Mouse (Mus musculus) hindbrain, embryonic 15.5 days (tissue): Measurements from ENCODE around the gene Smad5. TPM values are rescaled to one million over a fixed set of nuclear protein-coding genes. Genes with fewer than 3 reads are reported as not detected.

Experiments
- ATAC-seq: fragments of 200-750 bp; cut with Nextera tagmentation; 2 replicates; pipeline ENCODE4 v1.8.0; 2017; ENCODE audit warnings: low read depth, moderate number of reproducible peaks, moderate TSS enrichment; ENCODE audit not compliant: low FRiP score
- H3K27ac ChIP-seq: fragments of 300-500 bp; sonication (generic); replicated peaks from 2 replicates; pipeline ENCODE4 v1.5.1; 2015; ENCODE audit warnings: mild to moderate bottlenecking, inconsistent platforms
- H3K27me3 ChIP-seq: fragments of 300-500 bp; sonication (generic); 2 replicates; pipeline ENCODE4 v1.6.1; 2015; ENCODE audit warnings: control low read depth, inconsistent platforms
- H3K36me3 ChIP-seq: fragments of 300-500 bp; sonication (generic); 2 replicates; pipeline ENCODE4 v1.6.1; 2015; ENCODE audit warnings: control low read depth, inconsistent platforms
- H3K4me1 ChIP-seq: fragments of 300-500 bp; sonication (generic); replicated peaks from 2 replicates; pipeline ENCODE4 v1.6.1; 2015; ENCODE audit warnings: control low read depth, inconsistent platforms
- H3K4me2 ChIP-seq: fragments of 300-500 bp; sonication (generic); 2 replicates; pipeline ENCODE4 v1.6.1; 2015; ENCODE audit warnings: moderate library complexity, mild to moderate bottlenecking, inconsistent platforms
- H3K4me3 ChIP-seq: fragments of 300-500 bp; sonication (generic); 2 replicates; pipeline ENCODE4 v1.5.1; 2015; ENCODE audit warnings: mild to moderate bottlenecking, inconsistent platforms
- H3K9ac ChIP-seq: fragments of 300-500 bp; sonication (generic); 2 replicates; pipeline ENCODE4 v1.6.1; 2015; ENCODE audit warnings: inconsistent platforms
- H3K9me3 ChIP-seq: fragments of 300-500 bp; sonication (generic); 2 replicates; pipeline ENCODE4 v1.6.1; 2016; ENCODE audit warnings: control low read depth, inconsistent platforms
- WGBS: fragments of 180-500 bp; shearing (Covaris S2); methylation state at CpG from one replicate; pipeline ENCODE4 v1.1.7; 2015; 5-methylcytosine and 5-hydroxymethylcytosine counted together
- polyA plus RNA-seq: library from polyadenylated mRNA; unstranded; fragments of >200 nt; fragmentation: Nextera tagmentation; extraction: Ambion mirVana; gene quantifications from 2 replicates; pipeline ENCODE4 v1.2.1, GENCODE M21; 2015

Smad5 gene
- polyA plus RNA-seq, 1 experiment from 2014 or later = 20.2 TPM

GRCm38 (mm10) chr13:56765284-56766032 is 62.6 kb downstream of the Smad5 start:
- Histone ChIP-seq H3K27me3 (no peaks in the 10 kb centered on the region), H3K4me1 (peaks cover 36% of the 10 kb centered on the region), H3K4me2 (peak overlapping the region; percentile 22), H3K27ac (no peak overlapping the region), H3K9ac (no peak overlapping the region), H3K9me3 (no peaks in the 10 kb centered on the region), H3K4me3 (no peak overlapping the region), H3K36me3 (no peaks in the 10 kb centered on the region)
- WGBS = 50% methylated on average over 25 of the region's 25 CpGs
- ATAC-seq = no peak

DNA sequence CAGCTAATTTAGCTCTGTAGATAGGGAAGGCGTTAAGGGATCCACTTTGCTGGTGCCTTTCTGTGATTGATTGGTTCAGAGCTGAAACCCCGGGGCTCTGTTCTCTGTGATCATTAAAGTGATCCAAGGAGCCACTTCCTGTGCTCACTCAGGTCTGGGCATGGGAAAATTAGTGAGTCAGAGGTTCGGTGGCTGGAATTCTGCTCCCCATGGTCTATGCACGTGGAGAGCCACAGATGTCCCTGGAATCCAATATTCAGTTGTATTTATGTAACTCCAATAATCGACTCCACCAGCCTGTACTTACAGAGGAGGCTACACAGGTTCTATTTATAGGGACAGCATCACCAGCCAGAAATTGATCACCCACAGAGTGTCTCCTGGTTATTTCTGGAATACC is 63.4 kb downstream of the Smad5 start:
- no peaks in the 10 kb centered on the region for H3K9me3 ChIP-seq
- no peak for ATAC-seq
- H3K27me3 ChIP-seq = no peaks in the 10 kb centered on the region
- H3K36me3 ChIP-seq = no peaks in the 10 kb centered on the region
- no peak overlapping the region for H3K4me2 ChIP-seq
- peaks cover 40% of the 10 kb centered on the region for H3K4me1 ChIP-seq
- no peak overlapping the region for H3K27ac ChIP-seq
- H3K4me3 ChIP-seq = no peak overlapping the region
- no peak overlapping the region for H3K9ac ChIP-seq
- 36% methylated on average over 5 of the region's 5 CpGs for WGBS

GRCm38 (mm10) chr13:56769431-56769830 is 66.6 kb downstream of the Smad5 start:
- no peak for ATAC-seq
- Histone ChIP-seq H3K36me3 (no peaks in the 10 kb centered on the region), H3K4me3 (no peak overlapping the region), H3K27me3 (no peaks in the 10 kb centered on the region), H3K4me1 (peaks cover 37% of the 10 kb centered on the region), H3K27ac (no peak overlapping the region), H3K9me3 (no peaks in the 10 kb centered on the region), H3K4me2 (no peak overlapping the region), H3K9ac (no peak overlapping the region)
- 26% methylated on average over 4 of the region's 4 CpGs for WGBS

DNA sequence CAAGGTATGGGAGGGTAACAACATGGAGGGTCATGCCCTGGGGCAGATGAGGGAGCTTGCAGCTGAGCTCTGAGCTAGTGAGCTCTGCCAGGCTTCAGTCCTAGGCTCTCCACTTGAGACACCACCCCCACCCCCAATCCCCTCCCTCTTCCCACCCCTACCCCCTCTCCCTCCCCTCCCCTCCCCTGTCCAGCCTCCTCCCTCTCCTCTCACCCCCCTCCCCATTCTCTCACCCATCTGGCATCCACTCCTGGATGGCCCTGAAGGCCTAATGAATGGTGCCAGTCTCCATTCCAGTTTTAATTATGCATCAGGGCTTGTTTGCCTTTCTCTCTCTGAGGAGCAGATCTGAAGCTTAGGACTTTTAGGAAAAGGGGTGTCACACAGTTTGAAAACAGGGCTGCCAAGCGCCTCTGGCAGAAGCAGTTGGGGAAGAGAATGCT is 67.3 kb downstream of the Smad5 start:
- Histone ChIP-seq H3K9ac (no peak overlapping the region), H3K36me3 (no peaks in the 10 kb centered on the region), H3K4me1 (peaks cover 40% of the 10 kb centered on the region), H3K4me3 (no peak overlapping the region), H3K27me3 (no peaks in the 10 kb centered on the region), H3K4me2 (no peak overlapping the region), H3K9me3 (no peaks in the 10 kb centered on the region), H3K27ac (peak overlapping the region; percentile 55; the same call in 1 of the 2 replicates)
- 29% methylated on average over 1 of the region's 1 CpGs for WGBS
- 0 out of 2 replicates have a peak, but pooled peaks have one; percentile 35 for ATAC-seq

GRCm38 (mm10) chr13:56770786-56771185 is 68.0 kb downstream of the Smad5 start:
- Histone ChIP-seq H3K9me3 (no peaks in the 10 kb centered on the region), H3K27ac (peak overlapping the region; percentile 55), H3K9ac (no peak overlapping the region), H3K4me2 (no peak overlapping the region), H3K4me3 (no peak overlapping the region), H3K27me3 (no peaks in the 10 kb centered on the region), H3K4me1 (peaks cover 34% of the 10 kb centered on the region), H3K36me3 (no peaks in the 10 kb centered on the region)
- WGBS = 67% methylated on average over 5 of the region's 5 CpGs
- no peak for ATAC-seq

- Histone ChIP-seq H3K4me3 (no peak overlapping the region), H3K4me1 (peaks cover 31% of the 10 kb centered on the region), H3K27me3 (no peaks in the 10 kb centered on the region), H3K27ac (no peak overlapping the region), H3K9me3 (no peaks in the 10 kb centered on the region), H3K4me2 (no peak overlapping the region), H3K9ac (no peak overlapping the region), H3K36me3 (no peaks in the 10 kb centered on the region)
- 61% methylated on average over 3 of the region's 3 CpGs for WGBS
- no peak for ATAC-seq
These were observed 69.8 kb downstream of the Smad5 start for GRCm38 (mm10) chr13:56772592-56772991.

DNA sequence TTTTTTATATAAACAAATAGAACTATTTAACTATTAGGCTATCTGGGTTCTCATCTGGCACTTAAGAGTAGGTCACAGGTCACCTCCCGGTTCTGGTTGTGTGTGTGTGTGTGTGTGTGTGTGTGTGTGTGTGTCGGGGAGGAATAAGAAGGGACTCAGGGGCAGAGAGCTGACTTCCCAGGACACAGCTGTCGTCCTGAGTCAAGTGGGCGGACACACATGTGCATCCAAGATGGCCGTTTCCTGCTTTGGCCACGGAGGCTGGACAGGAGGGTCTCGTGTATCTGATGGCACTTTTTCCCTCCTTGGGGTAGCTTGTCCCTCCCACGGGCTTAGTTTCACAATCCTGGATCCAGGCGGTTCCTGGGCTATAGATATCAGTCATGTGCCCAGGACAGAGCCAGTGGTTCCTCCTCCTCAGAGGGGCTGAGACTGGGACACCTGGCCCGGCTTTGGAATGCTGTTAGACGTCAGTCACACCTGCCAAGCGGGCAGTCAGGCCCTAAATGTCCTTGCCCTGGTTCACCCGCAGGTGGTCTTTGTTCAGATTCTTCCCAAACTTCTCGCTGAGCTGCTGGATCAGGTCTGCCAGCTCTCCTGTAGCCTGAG is 70.6 kb downstream of the Smad5 start:
- WGBS = 61% methylated on average over 14 of the region's 14 CpGs
- Histone ChIP-seq H3K4me2 (no peak overlapping the region), H3K9me3 (no peaks in the 10 kb centered on the region), H3K27me3 (no peaks in the 10 kb centered on the region), H3K36me3 (no peaks in the 10 kb centered on the region), H3K9ac (no peak overlapping the region), H3K4me1 (peaks cover 31% of the 10 kb centered on the region), H3K4me3 (no peak overlapping the region), H3K27ac (no peak overlapping the region)
- no peak for ATAC-seq

DNA sequence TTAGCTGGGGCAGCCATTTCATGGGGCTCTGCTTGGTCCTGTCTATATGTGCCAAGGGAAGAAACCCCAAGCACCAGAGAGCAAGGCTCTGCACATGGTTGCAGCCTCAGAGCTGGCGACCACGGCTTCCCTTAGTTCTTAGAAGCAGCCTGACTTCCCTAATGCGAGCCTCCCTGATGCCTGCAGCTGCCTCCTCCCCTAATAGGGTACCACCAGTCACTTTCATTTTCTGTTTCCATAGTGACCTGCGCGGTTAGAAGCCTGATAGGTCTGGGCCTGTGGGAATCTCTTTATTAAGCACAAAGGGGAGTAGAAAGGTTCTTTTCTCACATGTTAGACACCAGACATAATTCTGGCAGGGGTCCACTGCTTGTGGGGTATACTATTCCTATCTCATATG is 71.5 kb downstream of the Smad5 start:
- peak; percentile 49; the same call in 1 of the 2 replicates for ATAC-seq
- Histone ChIP-seq H3K4me2 (0 out of 2 replicates have a peak overlapping the region, but pooled peaks have one; percentile 9), H3K27ac (peak overlapping the region; percentile 61), H3K9ac (no peak overlapping the region), H3K9me3 (no peaks in the 10 kb centered on the region), H3K36me3 (no peaks in the 10 kb centered on the region), H3K4me1 (peaks cover 31% of the 10 kb centered on the region), H3K27me3 (no peaks in the 10 kb centered on the region), H3K4me3 (no peak overlapping the region)
- WGBS = 3% methylated on average over 5 of the region's 5 CpGs

DNA sequence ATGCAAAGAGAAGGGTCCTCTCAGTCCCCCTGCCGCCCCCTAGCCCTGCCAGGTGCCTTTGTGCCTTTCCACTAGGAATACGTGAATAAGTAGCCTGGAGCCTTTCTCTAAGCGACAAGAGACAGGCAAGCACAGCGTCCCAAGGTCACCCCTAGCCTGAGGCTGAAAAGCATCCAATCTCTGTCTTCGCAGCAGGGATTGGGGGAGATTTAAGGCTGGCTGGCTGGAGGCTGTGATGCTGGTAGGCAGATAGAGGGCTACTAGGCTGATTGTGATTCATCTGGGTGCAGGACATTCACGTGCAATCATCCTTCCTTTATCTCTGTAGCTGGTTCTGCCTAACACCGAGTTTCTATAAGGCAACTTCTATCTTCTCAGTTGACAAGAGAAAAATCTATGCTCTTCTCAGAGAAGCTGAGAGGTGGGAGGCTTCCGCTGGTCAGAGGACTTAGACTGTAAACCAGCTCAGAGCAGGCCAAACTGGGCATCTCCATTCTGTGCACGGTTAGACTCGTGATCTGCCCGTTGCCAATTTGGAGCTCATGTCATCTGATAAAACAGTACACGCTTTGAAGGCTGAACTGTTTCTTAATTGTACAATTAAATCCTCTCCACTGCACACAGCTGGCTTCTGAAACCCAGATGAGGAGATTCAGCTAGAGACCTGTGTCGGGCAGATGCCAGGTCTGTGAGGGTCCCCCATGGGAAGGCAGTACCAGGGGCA is 78.1 kb downstream of the Smad5 start:
- Histone ChIP-seq H3K27ac (peak overlapping the region; percentile 70), H3K9ac (no peak overlapping the region), H3K4me2 (no peak overlapping the region), H3K4me3 (no peak overlapping the region), H3K36me3 (no peaks in the 10 kb centered on the region), H3K9me3 (no peaks in the 10 kb centered on the region), H3K4me1 (peaks cover 36% of the 10 kb centered on the region), H3K27me3 (no peaks in the 10 kb centered on the region)
- ATAC-seq = peak; percentile 32; the same call in 1 of the 2 replicates
- 37% methylated on average over 13 of the region's 13 CpGs for WGBS

DNA sequence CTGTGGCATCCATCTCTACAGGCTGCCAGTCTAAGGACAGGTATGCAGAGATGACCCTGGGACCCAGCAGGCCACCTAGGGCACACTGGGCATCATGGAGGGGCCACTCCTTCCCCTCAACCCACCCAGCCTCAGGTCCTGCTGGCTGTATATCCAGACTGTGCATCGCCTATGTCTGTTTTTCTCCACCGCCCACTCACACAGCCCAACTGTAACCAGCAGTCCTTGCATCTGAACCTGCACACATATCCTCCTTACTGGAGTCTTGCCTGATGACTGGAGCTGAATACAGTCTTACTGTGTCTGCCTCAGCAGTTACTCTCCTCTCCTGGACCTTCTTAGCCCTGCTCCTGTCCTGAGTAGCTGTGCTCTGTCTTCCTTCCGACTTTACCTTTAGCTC is 78.9 kb downstream of the Smad5 start:
- Histone ChIP-seq H3K4me1 (peaks cover 36% of the 10 kb centered on the region), H3K36me3 (no peaks in the 10 kb centered on the region), H3K27me3 (no peaks in the 10 kb centered on the region), H3K9ac (no peak overlapping the region), H3K9me3 (no peaks in the 10 kb centered on the region), H3K27ac (peak overlapping the region; percentile 70), H3K4me2 (no peak overlapping the region), H3K4me3 (no peak overlapping the region)
- ATAC-seq = no peak
- 84% methylated on average over 3 of the region's 3 CpGs for WGBS

GRCm38 (mm10) chr13:56782621-56783020 is 79.8 kb downstream of the Smad5 start:
- Histone ChIP-seq H3K27ac (peak overlapping the region; percentile 54; the same call in 1 of the 2 replicates), H3K4me3 (no peak overlapping the region), H3K9ac (no peak overlapping the region), H3K36me3 (no peaks in the 10 kb centered on the region), H3K27me3 (no peaks in the 10 kb centered on the region), H3K4me1 (peaks cover 36% of the 10 kb centered on the region), H3K4me2 (no peak overlapping the region), H3K9me3 (no peaks in the 10 kb centered on the region)
- ATAC-seq = no peak
- WGBS = 79% methylated on average over 1 of the region's 1 CpGs

GRCm38 (mm10) chr13:56790683-56791082 is 87.9 kb downstream of the Smad5 start:
- Histone ChIP-seq H3K4me2 (no peak overlapping the region), H3K27me3 (no peaks in the 10 kb centered on the region), H3K9ac (no peak overlapping the region), H3K9me3 (no peaks in the 10 kb centered on the region), H3K36me3 (no peaks in the 10 kb centered on the region), H3K4me1 (peaks cover 16% of the 10 kb centered on the region), H3K27ac (no peak overlapping the region), H3K4me3 (no peak overlapping the region)
- no peak for ATAC-seq
- WGBS = 94% methylated on average over 3 of the region's 3 CpGs
